Mouse (Mus musculus) lung, postnatal 10 days (tissue): ENCODE measurements around the gene Cmklr1.

Experiments used
- DNase-seq: peaks from one replicate; pipeline ENCODE4 v3.0.0; 2021

The Cmklr1 gene

DNA sequence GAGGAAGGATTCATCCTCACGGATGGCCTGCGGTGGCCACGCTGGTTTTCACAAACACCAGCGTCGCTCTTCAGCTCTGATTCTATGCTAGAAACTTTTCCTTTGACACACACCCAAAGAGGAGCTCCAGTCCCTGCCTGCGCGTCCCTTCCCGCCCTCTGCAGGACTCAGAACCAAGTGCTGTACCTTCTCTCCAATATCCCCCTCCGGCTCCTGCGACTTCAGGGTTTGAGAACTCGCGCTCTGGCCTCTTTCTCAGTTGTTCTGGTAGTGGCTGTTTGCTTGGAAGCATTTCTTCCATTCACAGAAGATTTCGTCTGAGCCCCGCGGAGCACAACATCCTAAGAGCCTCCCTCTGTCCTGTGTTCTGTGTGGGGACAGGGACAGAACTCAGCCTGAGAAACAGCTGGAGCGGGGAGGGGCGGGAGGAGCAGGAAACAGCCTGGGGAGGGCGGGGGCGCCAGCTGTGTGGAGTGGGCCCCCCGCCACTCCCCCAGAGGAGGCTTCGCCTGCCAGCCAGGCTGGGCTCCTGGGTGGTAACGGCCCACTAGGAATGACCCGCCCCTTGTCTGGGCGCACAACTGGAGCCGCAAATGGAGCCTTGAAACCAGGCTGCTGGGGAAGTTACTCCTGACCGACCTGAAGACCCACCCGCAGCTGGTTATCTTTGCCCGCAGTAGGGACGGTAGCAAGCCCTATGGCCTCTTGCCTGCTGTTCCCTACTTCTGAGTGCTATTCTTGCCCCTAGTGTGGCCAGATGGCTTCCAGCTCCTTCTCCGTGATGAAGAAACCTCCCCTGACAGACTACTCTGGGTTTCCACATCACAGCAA lies at the start of gene Cmklr1:
TSS of gene Cmklr1 (minus strand) at position 392 of the 831 bp plus-strand sequence.
- peak; percentile 80 for DNase-seq

GRCm38 (mm10) chr5:113694415-113694814 lies 44.2 kb upstream of the Cmklr1 start:
- no peak for DNase-seq

GRCm38 (mm10) chr5:113694000-113694399 lies 43.8 kb upstream of the Cmklr1 start:
- no peak for DNase-seq

- no peak for DNase-seq
Observed at GRCm38 (mm10) chr5:113693196-113693755, 43.0 kb upstream of the Cmklr1 start.

GRCm38 (mm10) chr5:113690866-113691265 lies 40.6 kb upstream of the Cmklr1 start:
- no peak for DNase-seq

GRCm38 (mm10) chr5:113690069-113690548 lies 39.9 kb upstream of the Cmklr1 start:
- no peak for DNase-seq

- no peak for DNase-seq
Observed at GRCm38 (mm10) chr5:113687514-113687913, 37.3 kb upstream of the Cmklr1 start.

GRCm38 (mm10) chr5:113685471-113685870 lies 35.2 kb upstream of the Cmklr1 start:
- DNase-seq = no peak

DNA sequence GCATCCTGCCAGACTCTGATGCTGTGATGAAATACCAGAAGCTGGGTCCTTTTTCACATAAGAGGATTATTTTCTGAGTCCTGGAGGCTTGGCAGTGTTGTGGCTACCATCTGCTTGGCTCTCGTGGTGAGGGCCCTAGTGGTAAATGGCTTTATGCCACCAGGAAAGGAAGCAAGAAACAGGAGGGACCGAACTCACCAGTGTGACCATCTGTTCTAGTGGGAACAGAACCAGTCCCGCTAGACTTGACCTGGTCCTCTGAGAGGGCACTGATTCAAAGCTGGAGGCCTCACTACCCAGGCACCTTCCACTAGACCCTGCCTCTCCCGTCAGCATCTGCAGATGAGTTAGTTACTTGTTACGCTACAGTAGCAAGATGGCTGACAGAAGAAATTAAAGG lies 33.0 kb upstream of the Cmklr1 start:
- no peak for DNase-seq

DNA sequence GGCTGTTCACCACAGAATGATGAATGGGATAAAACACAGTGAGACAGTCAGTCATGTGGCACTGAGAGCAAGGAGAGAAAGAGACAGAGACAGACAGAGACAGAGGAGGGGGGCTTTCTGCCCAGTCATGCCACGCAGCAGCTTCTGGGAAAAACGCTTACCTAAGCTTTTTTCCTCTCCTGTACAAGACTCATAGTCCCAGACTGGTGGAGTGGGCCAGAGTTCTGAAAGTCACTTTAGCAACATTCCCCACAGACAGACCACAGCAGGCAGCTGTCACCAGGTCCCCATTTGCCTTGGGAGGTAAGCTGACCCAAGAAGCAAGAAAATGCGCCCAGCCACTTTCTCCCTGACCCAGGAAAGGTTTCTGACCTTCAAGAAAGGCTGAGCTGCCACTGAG lies 32.2 kb upstream of the Cmklr1 start:
- DNase-seq = no peak

DNA sequence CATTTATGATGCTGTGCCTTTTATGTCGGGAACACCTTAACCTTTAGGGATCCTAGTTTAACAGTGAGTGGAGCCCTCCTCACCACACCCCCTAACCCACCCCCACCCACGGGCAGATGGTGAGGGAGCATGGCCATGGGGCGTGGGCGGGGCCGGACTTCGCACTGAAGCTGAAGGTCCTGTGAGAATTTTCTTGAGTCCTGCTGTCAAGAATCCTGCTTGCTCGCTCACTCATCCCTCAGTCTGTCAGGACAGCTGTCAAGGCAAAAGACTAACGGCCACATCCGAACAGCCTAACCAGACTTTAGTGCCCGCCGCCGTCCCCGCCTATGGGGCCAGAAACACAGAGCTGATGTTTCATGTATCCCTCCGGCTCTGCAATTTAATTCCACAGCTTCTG lies 31.0 kb upstream of the Cmklr1 start:
- DNase-seq = no peak

GRCm38 (mm10) chr5:113679509-113679908 lies 29.3 kb upstream of the Cmklr1 start:
- DNase-seq = no peak

DNA sequence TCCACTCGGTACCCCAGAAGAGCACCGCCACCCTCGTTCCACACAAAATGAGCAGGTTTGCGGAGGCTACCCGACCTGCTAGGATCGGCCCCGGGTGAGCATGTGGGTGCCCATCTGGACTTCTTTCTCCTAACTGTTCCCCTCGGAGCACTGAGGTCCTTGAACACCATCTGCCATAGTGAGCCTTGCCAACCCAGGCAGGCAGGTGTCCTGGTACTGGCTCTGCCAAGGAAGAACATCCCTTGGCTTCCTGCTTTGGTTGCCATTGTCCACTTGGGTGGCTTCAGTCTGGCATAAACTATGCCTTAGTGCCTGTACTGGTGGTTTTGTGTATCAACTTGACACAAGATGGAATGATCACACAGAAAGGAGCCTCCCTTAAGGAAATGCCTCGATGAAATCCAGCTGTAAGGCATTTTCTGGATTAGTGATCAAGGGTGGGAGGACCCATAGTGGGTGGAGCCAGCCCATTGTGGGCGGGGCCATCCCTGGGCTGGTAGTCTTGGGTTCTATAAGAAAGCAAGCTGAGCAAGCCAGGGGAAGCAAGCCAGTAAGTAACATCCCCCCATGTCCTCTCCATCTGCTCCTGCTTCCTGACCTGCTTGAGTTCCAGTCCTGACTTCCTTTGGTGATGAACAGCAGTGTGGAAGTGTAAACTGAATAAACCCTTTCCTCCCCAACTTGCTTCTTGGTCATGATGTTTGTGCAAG lies 28.7 kb upstream of the Cmklr1 start:
- DNase-seq = no peak

GRCm38 (mm10) chr5:113677541-113677940 lies 27.3 kb upstream of the Cmklr1 start:
- DNase-seq = no peak

DNA sequence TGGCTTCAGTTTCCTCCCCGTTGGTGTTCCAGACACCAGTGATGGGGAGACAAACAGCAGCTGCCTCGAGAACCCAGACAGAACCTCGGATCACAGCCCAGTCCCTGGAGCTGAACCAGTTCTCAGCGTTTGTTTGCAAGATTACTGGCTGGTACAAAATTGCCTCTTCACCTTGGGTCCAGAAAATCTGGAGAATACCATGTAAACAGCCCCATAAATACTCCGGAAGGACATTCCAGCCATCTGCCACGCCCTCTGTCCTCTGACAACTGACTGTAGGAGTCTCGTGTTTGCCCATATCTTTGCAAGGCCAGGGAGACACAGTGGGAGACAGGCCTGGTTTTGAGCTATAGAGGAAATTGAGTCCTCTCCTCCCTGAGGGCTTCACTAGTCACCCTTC lies 24.6 kb upstream of the Cmklr1 start:
- peak; percentile 38 for DNase-seq

GRCm38 (mm10) chr5:113672456-113672855 lies 22.2 kb upstream of the Cmklr1 start:
- peak; percentile 49 for DNase-seq

GRCm38 (mm10) chr5:113670597-113670996 lies 20.4 kb upstream of the Cmklr1 start:
- DNase-seq = no peak

DNA sequence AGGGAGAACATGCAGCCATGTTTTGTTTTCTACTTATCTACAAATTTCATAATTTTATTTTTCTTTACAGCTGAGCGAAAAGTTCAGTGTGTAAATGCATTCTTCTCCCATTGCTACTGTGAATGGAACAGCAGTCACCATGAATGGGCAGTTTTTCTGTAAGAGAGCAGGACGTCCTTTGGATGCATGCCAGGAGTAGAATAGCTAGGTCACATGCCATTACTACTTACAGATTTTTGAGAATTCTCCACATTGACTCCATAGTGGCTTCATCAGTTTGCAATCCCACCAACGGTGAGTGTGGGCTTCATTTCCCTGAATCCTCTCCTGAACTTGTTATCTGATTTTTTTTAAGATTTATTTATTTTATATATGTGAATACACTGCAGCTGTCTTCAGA lies 19.9 kb upstream of the Cmklr1 start:
- DNase-seq = no peak

GRCm38 (mm10) chr5:113664629-113665195 lies 14.5 kb upstream of the Cmklr1 start:
- no peak for DNase-seq

DNA sequence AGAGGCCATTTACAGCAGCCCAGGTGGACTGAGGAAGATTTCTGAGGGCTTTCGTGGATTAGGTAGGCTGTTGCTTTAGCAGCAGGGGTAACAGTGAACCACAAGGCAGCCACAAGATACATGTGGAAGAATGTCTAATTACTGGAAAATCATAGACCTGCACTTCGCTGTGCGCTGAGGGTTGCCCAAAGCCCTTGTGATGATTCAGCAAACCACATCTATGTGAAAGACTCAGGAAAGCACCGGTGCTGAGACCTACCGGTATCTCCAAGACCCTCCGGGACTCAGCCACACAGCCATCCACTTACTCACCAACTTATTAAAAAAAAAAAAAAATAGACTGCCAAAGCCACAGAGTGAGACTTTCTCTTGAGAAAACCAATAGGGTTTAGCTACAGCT lies 13.9 kb upstream of the Cmklr1 start:
- DNase-seq = no peak

GRCm38 (mm10) chr5:113660872-113661271 lies 10.6 kb upstream of the Cmklr1 start:
- DNase-seq = peak; percentile 60

DNA sequence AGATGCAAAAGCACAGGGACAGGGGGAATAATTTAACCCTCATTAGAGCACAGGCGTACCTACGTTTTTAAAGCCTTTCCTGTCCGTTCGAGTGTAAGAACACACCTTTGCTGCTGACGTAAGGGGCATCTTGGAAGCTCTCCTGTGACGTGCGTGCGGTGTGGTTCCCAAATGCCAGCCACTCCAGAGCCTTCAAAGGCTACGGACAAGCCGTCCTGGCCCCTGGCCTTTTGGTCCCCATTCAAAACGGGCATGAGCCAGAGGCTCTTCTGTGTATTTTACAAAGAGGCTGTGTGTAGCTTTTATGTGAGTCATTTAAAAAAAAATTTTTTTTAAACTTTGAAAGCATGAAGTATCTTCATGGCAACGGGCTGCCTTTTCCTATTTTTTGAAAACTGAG lies 4.6 kb upstream of the Cmklr1 start:
- no peak for DNase-seq

DNA sequence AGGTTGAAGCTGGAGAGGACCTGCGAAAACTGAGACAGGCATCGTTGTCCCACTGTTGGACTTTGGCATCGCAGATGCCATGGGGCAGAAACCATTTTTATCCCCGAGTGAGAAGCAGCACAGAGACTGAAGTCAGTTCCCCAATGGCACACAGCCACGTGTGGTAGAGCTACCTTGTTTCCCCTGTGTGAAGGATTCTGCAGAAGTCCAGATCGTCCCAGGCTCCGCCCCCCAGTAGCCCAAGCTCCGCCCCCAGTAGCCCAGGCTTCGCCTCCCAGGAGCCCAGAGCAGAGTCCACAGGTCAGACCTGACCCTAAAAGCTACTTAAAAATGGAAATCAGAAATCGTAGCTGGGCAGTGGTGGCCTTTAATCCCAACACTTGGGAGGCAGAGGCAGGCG lies 4.0 kb upstream of the Cmklr1 start:
- DNase-seq = no peak

DNA sequence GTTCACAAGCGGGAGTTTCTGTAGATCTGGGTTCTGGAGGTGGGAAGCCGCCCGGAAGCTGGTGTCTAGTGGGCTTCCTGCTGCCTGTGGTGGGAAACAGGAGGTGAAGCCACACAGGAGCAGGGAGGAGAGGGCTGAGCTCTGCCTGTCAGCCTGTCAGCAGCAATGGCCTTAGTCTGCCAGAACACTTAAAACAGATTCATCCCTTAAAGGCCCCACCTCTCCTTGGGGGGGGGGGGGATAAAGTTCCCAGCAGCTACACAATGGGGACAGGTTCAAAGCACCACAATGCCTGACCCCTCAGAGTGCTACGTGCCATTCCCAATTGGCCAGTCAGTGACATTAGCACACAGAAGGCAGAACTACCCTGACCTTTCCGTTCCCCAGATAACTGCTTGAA lies 2.0 kb upstream of the Cmklr1 start:
- DNase-seq = no peak
